Mouse (Mus musculus) limb, embryonic 15.5 days (tissue): Measurements from ENCODE around the gene Rhox3h. TPM values are rescaled to one million over a fixed set of nuclear protein-coding genes. Genes with fewer than 3 reads are reported as not detected.
"Not testable (repeated sequence)": the region's sequence is repeated elsewhere in the genome, so short reads cannot be mapped to it uniquely, and the experiment has no call there.

Experiments used
- ATAC-seq: fragments of 200-750 bp; cut with Nextera tagmentation; 2 replicates; pipeline ENCODE4 v1.8.0; 2017; ENCODE audit warnings: low read depth, moderate TSS enrichment; ENCODE audit not compliant: insufficient number of reproducible peaks, low FRiP score, low TSS enrichment
- H3K27ac ChIP-seq: fragments of 300-500 bp; sonication (generic); 2 replicates; pipeline ENCODE4 v1.5.1; 2015; ENCODE audit warnings: moderate library complexity, mild to moderate bottlenecking, inconsistent platforms
- H3K27me3 ChIP-seq: fragments of 300-500 bp; sonication (generic); 2 replicates; pipeline ENCODE4 v1.6.1; 2015; ENCODE audit warnings: inconsistent platforms
- H3K36me3 ChIP-seq: fragments of 300-500 bp; sonication (generic); 2 replicates; pipeline ENCODE4 v1.6.1; 2015; ENCODE audit warnings: inconsistent platforms
- H3K4me1 ChIP-seq: fragments of 300-500 bp; sonication (generic); 2 replicates; pipeline ENCODE4 v1.6.1; 2015; ENCODE audit warnings: inconsistent platforms
- H3K4me2 ChIP-seq: fragments of 300-500 bp; sonication (generic); 2 replicates; pipeline ENCODE4 v1.6.1; 2015; ENCODE audit warnings: mild to moderate bottlenecking, inconsistent platforms
- H3K4me3 ChIP-seq: fragments of 300-500 bp; sonication (generic); 2 replicates; pipeline ENCODE4 v1.5.1; 2015; ENCODE audit warnings: mild to moderate bottlenecking, inconsistent platforms
- H3K9ac ChIP-seq: fragments of 300-500 bp; sonication (generic); 2 replicates; pipeline ENCODE4 v1.6.1; 2015; ENCODE audit warnings: inconsistent platforms
- H3K9me3 ChIP-seq: fragments of 300-500 bp; sonication (generic); 2 replicates; pipeline ENCODE4 v1.6.1; 2016; ENCODE audit warnings: inconsistent platforms
- WGBS: fragments of 180-500 bp; shearing (Covaris S2); methylation state at CpG from one replicate; pipeline ENCODE4 v1.1.7; 2015; 5-methylcytosine and 5-hydroxymethylcytosine counted together
- polyA plus RNA-seq: library from polyadenylated mRNA; unstranded; fragments of >200 nt; fragmentation: Nextera tagmentation; extraction: Ambion mirVana; gene quantifications from 2 replicates; pipeline ENCODE4 v1.2.1, GENCODE M21; 2015

The Rhox3h gene
- polyA plus RNA-seq: not detected in 2 replicates

DNA sequence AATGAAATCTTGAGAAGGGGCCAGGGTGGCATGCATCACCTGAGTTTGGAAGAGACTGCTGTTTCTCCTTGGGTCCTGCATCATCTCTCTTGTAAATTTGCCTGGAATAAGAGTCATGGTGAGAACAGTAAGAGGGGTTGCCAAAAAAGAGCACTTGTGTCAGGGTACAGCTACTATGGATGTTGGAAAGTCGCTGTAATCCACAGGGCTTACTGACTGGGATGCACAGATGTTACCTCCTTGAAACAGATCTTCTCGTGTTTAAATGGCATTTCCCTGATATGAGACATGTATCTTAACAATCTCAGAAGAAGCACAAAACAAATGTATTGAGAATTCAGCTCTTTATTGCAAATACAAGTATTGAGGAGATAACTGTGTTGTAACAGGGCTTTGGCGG lies at the start of gene Rhox3h:
Gene Rhox3h (minus strand): TSS at position 101 of the 400 bp plus-strand sequence.
- not testable (repeated sequence) for H3K36me3 ChIP-seq, H3K4me1 ChIP-seq, H3K27ac ChIP-seq, H3K4me3 ChIP-seq, H3K9me3 ChIP-seq, H3K4me2 ChIP-seq, ATAC-seq, H3K27me3 ChIP-seq, H3K9ac ChIP-seq
- WGBS: 100% methylated on average over 1 of the region's 3 CpGs

DNA sequence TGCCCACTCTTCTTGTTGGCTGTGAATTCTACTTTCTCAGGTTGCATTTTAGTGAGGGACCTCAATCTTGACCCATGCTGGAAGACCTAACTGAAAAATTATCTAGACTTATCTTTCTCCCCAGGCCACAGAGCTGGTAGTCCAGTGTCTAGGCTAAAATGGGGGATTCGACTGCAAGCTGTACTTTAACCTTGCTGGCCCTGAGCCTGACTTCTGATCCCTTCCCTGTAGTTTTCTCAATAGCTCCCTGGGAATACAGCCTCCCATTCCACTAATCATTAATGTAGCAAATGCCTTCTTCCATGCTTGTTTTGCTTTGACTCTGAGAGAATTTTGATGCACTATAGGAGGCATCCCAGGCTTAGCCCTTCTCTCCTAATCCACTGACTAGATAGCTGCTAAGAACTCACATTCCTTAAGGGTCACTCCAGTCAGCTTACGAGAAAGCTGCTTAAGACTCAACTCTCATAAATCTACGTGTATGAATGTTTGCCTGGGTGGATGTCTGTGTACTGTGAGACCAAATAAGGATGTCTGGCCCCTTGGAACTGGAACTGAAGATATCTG lies 33.3 kb upstream of the Rhox3h start:
- Histone ChIP-seq H3K36me3 (no peaks in the 10 kb centered on the region), H3K27me3 (no peaks in the 10 kb centered on the region), H3K4me2 (no peak overlapping the region), H3K9ac (no peak overlapping the region), H3K27ac (no peak overlapping the region), H3K4me3 (no peak overlapping the region), H3K4me1 (no peaks in the 10 kb centered on the region), H3K9me3 (no peaks in the 10 kb centered on the region)
- 74% methylated on average over 3 of the region's 3 CpGs for WGBS
- no peak for ATAC-seq

DNA sequence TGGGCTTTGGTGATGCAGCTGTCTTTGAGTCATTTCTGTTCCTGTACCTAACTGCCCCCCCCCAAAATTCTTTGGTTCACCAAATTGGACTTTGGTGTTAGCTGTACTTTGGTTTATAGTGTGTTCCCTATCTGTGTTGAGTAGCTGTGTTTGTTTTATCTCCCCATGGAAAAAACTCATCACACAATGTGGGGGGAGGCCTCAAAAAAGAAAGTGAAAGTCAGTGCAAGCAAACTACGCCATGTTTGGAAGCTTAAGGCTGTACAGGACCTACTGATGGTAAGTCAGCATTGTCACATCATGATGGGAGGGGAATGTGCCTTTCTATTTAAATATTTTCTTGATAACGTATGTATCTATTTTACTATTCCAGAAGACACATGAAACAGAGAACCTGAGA lies 23.7 kb upstream of the Rhox3h start:
- no peaks in the 10 kb centered on the region for H3K27me3 ChIP-seq
- no peak overlapping the region for H3K27ac ChIP-seq
- no peak overlapping the region for H3K9ac ChIP-seq
- no peaks in the 10 kb centered on the region for H3K4me1 ChIP-seq
- no peaks in the 10 kb centered on the region for H3K9me3 ChIP-seq
- no peak overlapping the region for H3K4me3 ChIP-seq
- no peaks in the 10 kb centered on the region for H3K36me3 ChIP-seq
- H3K4me2 ChIP-seq: no peak overlapping the region
- no peak for ATAC-seq
- 76% methylated on average over 2 of the region's 2 CpGs for WGBS

DNA sequence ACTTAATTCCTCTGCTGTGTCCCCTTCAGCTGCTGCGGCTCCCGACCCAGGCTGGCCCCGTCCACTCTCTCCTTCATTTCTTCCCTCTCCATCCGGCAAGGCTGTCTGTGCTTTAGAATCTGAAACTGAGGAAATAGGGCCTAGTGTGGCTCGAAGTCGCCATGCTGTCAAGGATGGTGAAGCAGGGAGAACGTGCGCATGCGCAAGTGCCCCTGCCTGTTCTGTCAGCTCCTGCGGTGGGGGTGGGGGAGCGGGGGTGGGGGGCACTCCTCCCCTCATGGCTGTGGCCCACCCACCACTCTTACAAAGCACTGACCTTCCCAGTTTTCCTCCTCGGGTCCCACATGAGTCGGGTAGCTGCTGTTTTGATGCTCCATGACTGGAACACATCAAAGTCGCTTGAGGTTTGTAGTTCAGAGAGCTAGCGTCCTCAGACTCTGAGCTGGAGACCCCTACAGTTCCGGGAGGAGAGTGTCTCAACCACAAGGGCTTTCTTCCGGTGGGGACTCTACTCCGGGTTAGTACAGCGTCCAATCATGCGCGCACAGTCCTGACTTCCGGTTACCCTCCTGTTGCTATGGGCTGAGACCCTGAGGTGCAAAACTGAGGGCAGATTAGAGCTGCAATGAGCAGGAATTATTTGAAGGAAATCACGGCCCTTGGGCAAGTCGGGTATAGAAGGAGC lies 14.6 kb upstream of the Rhox3h start:
- no peaks in the 10 kb centered on the region for H3K36me3 ChIP-seq
- no peak overlapping the region for H3K4me3 ChIP-seq
- H3K4me1 ChIP-seq: no peaks in the 10 kb centered on the region
- H3K27ac ChIP-seq: no peak overlapping the region
- WGBS: 85% methylated on average over 24 of the region's 24 CpGs
- H3K27me3 ChIP-seq: no peaks in the 10 kb centered on the region
- no peak overlapping the region for H3K9ac ChIP-seq
- H3K4me2 ChIP-seq: no peak overlapping the region
- no peaks in the 10 kb centered on the region for H3K9me3 ChIP-seq
- no peak for ATAC-seq

DNA sequence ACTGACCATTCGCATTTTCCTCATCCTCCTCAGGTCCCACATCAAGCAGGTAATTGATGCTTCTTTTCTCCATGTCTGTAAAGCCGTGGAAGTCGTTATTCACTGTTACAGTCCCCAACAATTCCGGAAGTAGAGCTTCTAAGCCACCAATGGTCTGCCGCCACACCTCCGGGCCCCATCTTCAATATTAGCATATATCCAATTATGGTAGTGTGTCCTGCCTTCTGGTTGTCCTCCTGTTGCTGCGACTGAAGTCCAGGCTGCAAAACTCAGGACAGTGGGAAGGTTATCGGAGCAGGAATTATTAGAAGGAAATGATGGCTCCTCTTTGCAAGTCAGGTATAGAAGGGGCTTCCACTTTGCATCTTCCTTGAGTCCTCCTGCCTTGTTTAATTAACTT lies 4.6 kb upstream of the Rhox3h start, which contains the start of gene Rhox2h:
Gene Rhox2h (minus strand): TSS at position 101 of the 400 bp plus-strand sequence.
- WGBS: 86% methylated on average over 8 of the region's 8 CpGs
- H3K9me3 ChIP-seq: not testable (repeated sequence)

DNA sequence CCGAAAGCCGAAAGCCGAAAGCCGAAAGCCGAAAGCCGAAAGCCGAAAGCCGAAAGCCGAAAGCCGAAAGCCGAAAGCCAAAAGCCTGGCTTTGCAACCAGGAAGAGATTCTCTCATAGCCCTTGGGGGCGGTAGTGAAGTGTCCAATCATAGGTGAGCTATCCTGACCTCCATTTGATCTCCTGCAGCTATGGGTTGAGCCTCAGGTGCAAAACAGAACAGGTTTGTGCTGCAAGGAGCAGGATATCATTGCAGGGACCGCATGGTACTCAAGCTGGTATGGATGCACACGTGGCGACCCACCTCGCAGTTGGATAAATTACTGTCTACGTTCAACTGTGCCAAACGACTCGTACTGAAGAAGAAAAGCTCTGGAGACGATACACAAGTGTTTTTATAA lies 17.3 kb downstream of the Rhox3h start, which contains the start of gene Rhox4g:
Gene Rhox4g (minus strand): TSS at position 101 of the 400 bp plus-strand sequence.
- not testable (repeated sequence) for H3K27ac ChIP-seq, ATAC-seq, H3K4me3 ChIP-seq, H3K27me3 ChIP-seq, H3K9ac ChIP-seq, H3K9me3 ChIP-seq, H3K4me1 ChIP-seq, H3K36me3 ChIP-seq, H3K4me2 ChIP-seq
- 93% methylated on average over 19 of the region's 20 CpGs for WGBS

More for the DNA sequence above, 4.6 kb upstream of the Rhox3h start, which contains the start of gene Rhox2h:
- H3K27ac ChIP-seq, H3K36me3 ChIP-seq, H3K9ac ChIP-seq, H3K4me1 ChIP-seq, H3K27me3 ChIP-seq, H3K4me2 ChIP-seq, H3K4me3 ChIP-seq, ATAC-seq: not testable (repeated sequence)

DNA sequence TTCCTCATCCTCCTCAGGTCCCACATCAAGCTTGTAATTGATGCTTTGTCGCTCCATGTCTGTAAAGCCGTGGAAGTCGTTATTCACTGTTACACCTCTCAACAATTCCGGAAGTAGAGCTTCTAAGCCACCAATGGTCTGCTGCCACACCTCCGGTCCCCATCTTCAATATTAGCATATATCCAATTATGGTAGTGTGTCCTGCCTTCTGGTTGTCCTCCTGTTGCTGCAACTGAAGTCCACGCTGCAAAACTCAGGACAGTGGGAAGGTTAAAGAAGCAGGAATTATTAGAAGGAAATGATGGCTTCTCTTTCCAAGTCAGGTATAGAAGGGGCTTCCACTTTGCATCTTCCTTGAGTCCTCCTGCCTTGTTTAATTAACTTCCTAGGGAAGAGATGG lies 25.2 kb downstream of the Rhox3h start, which contains the start of gene Rhox2g:
Gene Rhox2g (minus strand): TSS at position 101 of the 400 bp plus-strand sequence.
- not testable (repeated sequence) for H3K27me3 ChIP-seq, H3K4me3 ChIP-seq, H3K4me1 ChIP-seq, H3K36me3 ChIP-seq, ATAC-seq, H3K9me3 ChIP-seq, H3K27ac ChIP-seq, H3K9ac ChIP-seq, H3K4me2 ChIP-seq
- WGBS: 86% methylated on average over 6 of the region's 6 CpGs

DNA sequence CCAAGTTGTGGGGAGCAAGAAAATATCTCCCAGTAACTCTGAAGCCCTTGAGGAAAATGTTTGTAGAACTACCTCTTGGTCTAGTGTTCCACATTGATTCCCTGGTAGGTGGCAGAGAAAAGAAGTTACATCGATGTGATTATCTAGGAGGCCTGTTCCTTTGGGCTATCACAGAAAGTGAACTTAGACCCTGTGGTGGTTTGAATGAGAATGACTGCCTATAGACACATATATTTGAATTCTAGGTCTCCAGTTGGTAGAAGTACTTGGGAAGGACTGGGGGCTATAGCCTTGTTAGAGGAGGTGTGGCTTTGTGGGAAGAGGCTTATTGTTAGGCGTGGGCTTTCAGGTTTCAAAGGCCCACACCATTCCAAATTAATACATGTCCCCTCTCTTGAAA lies 40.1 kb downstream of the Rhox3h start, which contains the start of gene Rhox3g:
Gene Rhox3g (minus strand): TSS at position 101 of the 400 bp plus-strand sequence.
- not testable (repeated sequence) for H3K9ac ChIP-seq, H3K4me1 ChIP-seq, H3K36me3 ChIP-seq, H3K9me3 ChIP-seq, H3K27ac ChIP-seq, H3K27me3 ChIP-seq, H3K4me3 ChIP-seq, ATAC-seq, H3K4me2 ChIP-seq
- WGBS: 77% methylated on average over 2 of the region's 2 CpGs

Other genes starting within 250 kb of the Rhox3h start
- gene Rhox4b, start 236.3 kb downstream of the Rhox3h start, polyA plus RNA-seq: 0.26 and 0.65 TPM in 2 replicates
- not detected in 2 replicates for gene Rhox2c, start 215.1 kb downstream of the Rhox3h start, polyA plus RNA-seq
- not detected in 2 replicates for gene Rhox3c, start 210.2 kb downstream of the Rhox3h start, polyA plus RNA-seq
- not detected in 2 replicates for gene Rhox4c, start 188.4 kb downstream of the Rhox3h start, polyA plus RNA-seq
- gene Rhox2d, start 175.3 kb downstream of the Rhox3h start, polyA plus RNA-seq: not detected in 2 replicates
- not detected in 2 replicates for gene Rhox4d, start 154.4 kb downstream of the Rhox3h start, polyA plus RNA-seq
- gene Rhox2e, start 138.3 kb downstream of the Rhox3h start, polyA plus RNA-seq: not detected in 2 replicates
- gene Rhox3e, start 126.7 kb downstream of the Rhox3h start, polyA plus RNA-seq: not detected in 2 replicates
- gene Rhox4e, start 111.4 kb downstream of the Rhox3h start, polyA plus RNA-seq: not detected in 2 replicates
- not detected in 2 replicates for gene Rhox2f, start 97.4 kb downstream of the Rhox3h start, polyA plus RNA-seq
- gene Rhox3f, start 87.8 kb downstream of the Rhox3h start, polyA plus RNA-seq: not detected in 2 replicates
- not detected in 2 replicates for gene Rhox4f, start 61.1 kb downstream of the Rhox3h start, polyA plus RNA-seq
- not detected in 2 replicates for gene Rhox3g, start 40.2 kb downstream of the Rhox3h start, polyA plus RNA-seq
- not detected in 2 replicates for gene Rhox2g, start 25.3 kb downstream of the Rhox3h start, polyA plus RNA-seq
- gene Rhox4g, start 17.4 kb downstream of the Rhox3h start, polyA plus RNA-seq: not detected in 2 replicates
- not detected in 2 replicates for gene Rhox2h, start 4.5 kb upstream of the Rhox3h start, polyA plus RNA-seq
- gene Rhox5, start 136.1 kb upstream of the Rhox3h start, polyA plus RNA-seq: 0.35 and 0.40 TPM in 2 replicates
- 0.41 and 0.78 TPM in 2 replicates for gene Rhox6, start 158.1 kb upstream of the Rhox3h start, polyA plus RNA-seq
- not detected in 2 replicates for gene Rhox7a, start 162.9 kb upstream of the Rhox3h start, polyA plus RNA-seq
- gene Rhox8, start 210.2 kb upstream of the Rhox3h start, polyA plus RNA-seq: not detected in 2 replicates
- not detected in 2 replicates for gene Rhox7b, start 228.5 kb upstream of the Rhox3h start, polyA plus RNA-seq
- gene Rhox9, start 233.0 kb upstream of the Rhox3h start, polyA plus RNA-seq: not detected in 2 replicates